ENCODE assay signal across 12 mouse cellular contexts in the genomic region with DNA sequence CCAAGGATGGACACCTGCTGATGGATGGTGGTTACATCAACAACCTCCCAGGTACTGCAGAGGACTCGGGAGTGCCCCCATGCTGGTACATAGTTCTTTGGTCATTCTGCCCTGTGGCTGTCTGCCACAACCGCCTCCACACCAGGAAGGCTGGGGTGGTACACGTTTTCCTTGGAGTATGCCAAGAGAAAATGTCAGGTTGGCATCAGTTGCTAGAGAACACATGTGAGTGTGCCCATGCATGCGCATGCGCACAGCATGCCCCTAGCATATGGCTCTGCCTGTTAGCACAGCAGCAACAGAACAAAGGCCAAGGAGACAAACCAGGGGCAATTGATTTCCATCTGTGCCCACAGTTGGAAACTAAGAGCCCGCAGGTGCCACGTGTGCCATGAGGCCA. TPM values are rescaled to one million over a fixed set of nuclear protein-coding genes. Genes with fewer than 3 reads are reported as not detected.
DNase-seq lines count a peak whose midpoint lies in the region; ATAC-seq lines count a peak whose summit lies in the region.
"Had no signal": no experiment of that assay in that cellular context is flagged by ENCODE, and none has a peak within 500 bp of the region (broad histone marks: within the 10 kb centered on the region; RNA-seq: fewer than 3 reads in every experiment).

No protein-coding gene starts in this region.

- peak; percentile 61 for DNase-seq in layer of hippocampus, adult 11-12 months (ENCODE audit: low spot score)
- DNase-seq in layer of hippocampus, postnatal 25 days (ENCODE audit: extremely low spot score in 1 of 2, low spot score in 1 of 2), result no peak
- DNase-seq in cerebellum, adult 9-10 months, result peak; percentile 89
- peak; percentile 73 to 74 for DNase-seq in layer of hippocampus, adult 8-10 months (ENCODE audit: low spot score in 2 of 2)
- peak; percentile 34 for DNase-seq in right cerebral cortex, postnatal 14 days
- no peak for DNase-seq in adrenal gland, adult (ENCODE audit: inconsistent age in 2 of 2, low spot score in 1 of 2)
- DNase-seq: adrenal gland, postnatal 25 days; midbrain, embryonic 14.5 days had no signal

- ATAC-seq in megakaryocyte progenitor cell, adult 5-6 weeks (replicated peaks; ENCODE audit: poor library complexity), result no peak
- ATAC-seq: Patski had no signal

RNA-seq across cellular contexts. Expression of gene Nsmf, which starts 3.2 kb away (rescaled TPM):
- 100 to 1,000 TPM; 985 to 995 TPM for total RNA-seq in layer of hippocampus, postnatal 25 days (2021)
- total RNA-seq in layer of hippocampus, adult 8-10 months (2022), result 100 to 1,000 TPM; 768 to 931 (median 837) TPM
- 4.0 and 7.8 TPM in 2 replicates for total RNA-seq in megakaryocyte progenitor cell, adult 5-6 weeks (2015)
- total RNA-seq in megakaryocyte progenitor cell, adult 5-6 weeks (2017), result 3.7 and 5.7 TPM in 2 replicates

RNA-seq across cellular contexts. Expression of gene Entpd8, which starts 29.2 kb away (rescaled TPM):
- total RNA-seq in layer of hippocampus, postnatal 25 days (2021), result not detected
- not detected for total RNA-seq in layer of hippocampus, adult 8-10 months (2022)
- not detected in 2 replicates for total RNA-seq in megakaryocyte progenitor cell, adult 5-6 weeks (2015)
- not detected in 2 replicates for total RNA-seq in megakaryocyte progenitor cell, adult 5-6 weeks (2017)
- total RNA-seq: adrenal gland, postnatal 25 days; CH12.LX; gastrocnemius, adult 18-20 months had no signal

RNA-seq across cellular contexts. Expression of gene Noxa1, which starts 44.0 kb away (rescaled TPM):
- total RNA-seq in layer of hippocampus, postnatal 25 days (2021), result not detected
- not detected for total RNA-seq in layer of hippocampus, adult 8-10 months (2022)
- not detected in 2 replicates for total RNA-seq in megakaryocyte progenitor cell, adult 5-6 weeks (2015)
- total RNA-seq in megakaryocyte progenitor cell, adult 5-6 weeks (2017), result not detected in 2 replicates
- total RNA-seq: adrenal gland, postnatal 25 days; gastrocnemius, adult 18-20 months had no signal

Comparison
In these comparisons a context has a peak if more than half of its experiments do, and no peak if none do; other contexts are left out.
1. DNase-seq: peak in layer of hippocampus, adult 11-12 months (single experiment), cerebellum, adult 9-10 months (single experiment), layer of hippocampus, adult 8-10 months (2 of 2) and right cerebral cortex, postnatal 14 days (single experiment); none in layer of hippocampus, postnatal 25 days (0 of 2) and adrenal gland, adult (0 of 2).
2. RNA of gene Nsmf, which starts 3.2 kb away (total RNA-seq): 985 to 995 TPM in layer of hippocampus, postnatal 25 days and 768 to 931 TPM in layer of hippocampus, adult 8-10 months; 3.7 to 7.8 TPM in megakaryocyte progenitor cell, adult 5-6 weeks; every median in the first group is over 10 times any median in the second.